Mouse (Mus musculus) E14TG2a.4 (cell line): ENCODE results near the gene Gsc.
A peak's percentile ranks its signal among the peaks of the same experiment; 100 is the strongest.
"Not testable (repeated sequence)": the region's sequence is repeated elsewhere in the genome, so short reads cannot be mapped to it uniquely, and the experiment has no call there.

Experiments
- H3K27me3 ChIP-seq: 2 replicates; pipeline ENCODE4 v1.6.1; 2014; ENCODE audit warnings: low read length, control low read depth; ENCODE audit not compliant: insufficient read depth
- H3K36me3 ChIP-seq: 2 replicates; pipeline ENCODE4 v1.6.1; 2014; ENCODE audit warnings: low read length, control low read depth; ENCODE audit not compliant: insufficient read depth
- H3K4me1 ChIP-seq: replicated peaks from 2 replicates; pipeline ENCODE4 v1.6.1; 2014; ENCODE audit warnings: low read depth, low read length, control low read depth
- H3K4me3 ChIP-seq: replicated peaks from 2 replicates; pipeline ENCODE4 v1.5.1; 2014; ENCODE audit warnings: mild to moderate bottlenecking, low read length
- H3K9me3 ChIP-seq: 2 replicates; pipeline ENCODE4 v1.6.1; 2014; ENCODE audit warnings: low read length, control low read depth
- CTCF ChIP-seq: conservative IDR thresholded peaks from 2 replicates; pipeline ENCODE4 v1.5.1; 2014; ENCODE audit warnings: low read length
- NANOG ChIP-seq: IDR thresholded peaks from 2 replicates; pipeline ENCODE4 v1.6.1; 2014; ENCODE audit warnings: borderline replicate concordance, low read length, mixed read lengths
- POU5F1 ChIP-seq: IDR thresholded peaks from 2 replicates; pipeline ENCODE4 v1.6.1; 2014; ENCODE audit warnings: low read length, borderline replicate concordance

Gene Gsc

DNA sequence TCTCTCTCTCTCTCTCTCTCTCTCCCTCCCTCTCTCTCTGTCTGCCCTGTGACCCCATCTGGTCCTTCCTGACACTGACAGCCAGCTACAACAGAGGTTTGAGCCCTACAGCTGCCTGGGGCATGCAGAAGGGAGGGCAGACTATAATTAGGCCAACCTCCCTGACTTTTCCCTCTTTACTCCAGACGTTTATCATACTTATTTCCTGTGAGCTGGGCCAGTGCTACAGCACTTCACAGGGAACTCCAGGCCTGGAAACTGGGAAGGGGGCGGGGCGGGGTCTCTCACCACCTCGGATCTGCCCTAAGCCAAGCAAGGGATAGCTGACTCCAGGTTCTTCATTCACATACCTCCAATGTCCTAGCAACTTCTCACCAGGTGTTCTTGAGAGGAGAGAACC, 4.3 kb downstream of the Gsc start:
- TF ChIP-seq POU5F1, result no peak
- TF ChIP-seq NANOG, result no peak
- TF ChIP-seq CTCF, result no peak
- Histone ChIP-seq H3K4me1 (peaks cover 22% of the 10 kb centered on the region), H3K36me3 (no peaks in the 10 kb centered on the region), H3K9me3 (no peaks in the 10 kb centered on the region), H3K4me3 (no peak overlapping the region), H3K27me3 (peaks cover 58% of the 10 kb centered on the region)

DNA sequence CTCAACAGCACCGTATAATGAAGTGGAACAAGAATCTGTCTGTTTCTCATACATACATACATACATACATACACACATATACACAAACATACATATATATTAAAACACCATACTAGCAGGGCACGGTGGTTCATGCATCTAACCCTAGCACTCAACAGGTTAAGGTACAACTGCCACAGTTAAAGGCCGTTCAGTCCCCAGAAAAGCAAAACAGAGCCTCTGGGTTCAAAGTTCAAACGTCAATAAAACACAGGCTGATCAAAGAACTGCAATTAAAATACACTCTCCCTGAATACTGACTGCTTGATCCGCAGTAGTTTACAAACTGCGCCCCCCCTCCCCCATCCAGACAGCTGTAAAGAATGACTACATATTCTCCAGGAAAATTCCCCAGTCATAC, 5.8 kb downstream of the Gsc start:
- Histone ChIP-seq H3K9me3 (no peaks in the 10 kb centered on the region), H3K4me1 (peaks cover 18% of the 10 kb centered on the region), H3K4me3 (no peak overlapping the region), H3K36me3 (no peaks in the 10 kb centered on the region), H3K27me3 (peaks cover 45% of the 10 kb centered on the region)
- TF ChIP-seq NANOG (no peak), POU5F1 (no peak), CTCF (no peak)

DNA sequence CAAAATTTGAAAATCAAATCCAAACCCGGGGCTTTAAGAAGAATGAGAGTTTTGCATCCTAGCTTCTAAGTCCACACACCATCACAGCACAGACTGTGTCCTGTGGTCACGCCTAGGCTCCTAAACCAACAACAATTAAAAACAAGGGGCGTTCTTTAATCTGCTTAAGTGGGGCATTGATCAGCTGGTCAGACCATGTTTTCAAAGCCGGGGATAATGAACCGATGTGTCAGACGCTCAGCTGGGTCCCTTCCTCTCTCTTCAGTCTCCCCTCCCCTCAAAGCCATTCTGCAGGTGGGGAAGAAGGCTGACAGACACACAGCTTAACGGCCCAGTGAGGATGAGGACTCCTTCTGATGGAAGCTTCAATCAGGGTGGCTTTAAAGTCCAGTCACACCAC, 6.2 kb downstream of the Gsc start:
- Histone ChIP-seq H3K4me1 (peaks cover 15% of the 10 kb centered on the region), H3K36me3 (no peaks in the 10 kb centered on the region), H3K27me3 (peaks cover 41% of the 10 kb centered on the region), H3K4me3 (no peak overlapping the region), H3K9me3 (no peaks in the 10 kb centered on the region)
- TF ChIP-seq POU5F1, result no peak
- no peak for TF ChIP-seq CTCF
- no peak for TF ChIP-seq NANOG

DNA sequence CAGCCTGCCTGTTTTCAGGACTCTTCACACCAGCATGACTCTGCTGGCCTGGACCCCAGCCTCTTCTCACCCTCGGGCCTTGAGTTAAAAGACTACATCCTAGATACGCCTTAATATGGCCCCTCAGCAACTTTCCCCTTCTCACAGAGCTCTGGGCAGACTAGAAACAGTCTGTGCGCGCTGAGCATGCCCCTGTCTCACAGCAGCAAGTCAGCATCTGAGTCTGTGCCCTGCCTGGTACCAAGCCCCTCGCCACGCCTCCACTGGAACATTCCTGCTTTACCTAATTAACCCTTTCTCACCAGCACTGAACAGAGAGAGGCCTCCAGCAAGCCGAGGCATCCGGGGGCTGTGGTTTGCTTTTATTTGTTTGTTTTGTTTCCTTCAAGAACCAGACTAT, 11.8 kb downstream of the Gsc start:
- Histone ChIP-seq H3K4me1 (peaks cover 23% of the 10 kb centered on the region), H3K27me3 (peaks cover 17% of the 10 kb centered on the region; the same call in 1 of the 2 replicates), H3K4me3 (no peak overlapping the region), H3K36me3 (no peaks in the 10 kb centered on the region), H3K9me3 (no peaks in the 10 kb centered on the region)
- no peak for TF ChIP-seq NANOG

DNA sequence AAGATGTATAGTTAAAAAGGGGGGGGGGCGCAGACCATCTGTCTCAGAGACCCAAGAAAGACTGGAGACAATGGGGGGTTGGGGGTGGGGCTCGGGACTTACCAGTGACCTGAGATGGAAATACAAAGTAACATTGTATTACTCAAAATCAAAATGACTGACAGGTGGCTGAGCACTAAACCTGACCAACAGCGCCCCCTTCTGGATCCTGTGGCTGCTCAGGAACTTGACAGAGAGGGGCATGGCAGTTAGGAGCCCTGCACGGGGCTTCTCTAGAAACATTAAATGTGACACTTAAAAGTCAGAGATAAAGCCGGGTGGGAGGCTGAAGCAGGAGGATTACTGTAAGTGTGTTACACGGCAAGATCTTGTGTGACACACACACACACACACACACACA, 13.8 kb downstream of the Gsc start:
- TF ChIP-seq CTCF, result peak; percentile 52
- TF ChIP-seq NANOG, result no peak
- TF ChIP-seq POU5F1, result no peak
- peaks cover 10% of the 10 kb centered on the region; the same call in 1 of the 2 replicates for H3K27me3 ChIP-seq
- peaks cover 30% of the 10 kb centered on the region for H3K4me1 ChIP-seq

DNA sequence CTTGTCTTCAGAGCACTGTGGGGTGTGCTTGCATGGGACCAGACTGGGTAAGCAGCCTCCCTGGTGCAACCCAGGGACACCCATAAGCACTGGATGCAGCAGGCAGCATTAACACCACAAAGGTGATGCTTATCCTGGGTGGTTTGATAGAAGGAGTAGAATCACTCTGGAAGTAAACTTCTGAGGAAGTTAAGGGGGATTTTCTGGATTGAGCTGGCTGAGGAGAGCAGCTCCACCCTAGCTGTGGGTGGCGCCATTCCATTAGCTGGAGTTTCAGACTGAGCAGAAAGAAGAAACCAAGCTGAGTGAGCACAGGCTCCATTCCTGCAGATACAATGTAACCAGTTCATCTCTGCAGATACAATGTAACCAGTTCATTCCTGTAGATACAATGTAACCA, 20.1 kb downstream of the Gsc start:
- TF ChIP-seq NANOG (no peak), CTCF (peak; percentile 8; the same call in 1 of the 2 replicates), POU5F1 (no peak)
- peaks cover 61% of the 10 kb centered on the region for H3K4me1 ChIP-seq

More for the DNA sequence above, 13.8 kb downstream of the Gsc start:
- Histone ChIP-seq H3K4me3 (no peak overlapping the region), H3K36me3 (no peaks in the 10 kb centered on the region), H3K9me3 (no peaks in the 10 kb centered on the region)

DNA sequence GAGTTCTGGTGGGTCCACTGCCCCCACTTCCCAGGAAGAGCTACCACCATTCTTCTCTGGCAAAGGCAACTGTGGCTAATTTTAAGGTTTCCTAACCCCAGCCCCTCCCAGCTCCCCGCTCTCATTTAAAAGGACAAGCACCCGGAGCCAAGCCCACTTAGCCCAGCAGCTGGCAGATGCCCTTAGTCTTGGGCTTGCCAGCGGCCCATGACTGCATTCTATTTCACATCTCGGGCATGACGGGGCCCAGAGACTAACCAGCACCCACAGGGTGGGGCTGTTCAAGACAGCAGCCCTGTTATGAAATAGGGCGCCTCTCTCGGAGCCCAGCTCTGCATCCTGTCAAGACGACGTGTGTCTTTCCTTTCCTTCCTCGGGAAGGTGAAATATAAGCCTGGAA, 22.9 kb downstream of the Gsc start:
- TF ChIP-seq CTCF (no peak), NANOG (no peak), POU5F1 (no peak)
- Histone ChIP-seq H3K9me3 (peaks cover 38% of the 10 kb centered on the region), H3K36me3 (no peaks in the 10 kb centered on the region)

More for the DNA sequence above, 20.1 kb downstream of the Gsc start:
- Histone ChIP-seq H3K4me3 (peak overlapping the region; percentile 23; the same call in 1 of the 2 replicates), H3K36me3 (no peaks in the 10 kb centered on the region), H3K27me3 (no peaks in the 10 kb centered on the region), H3K9me3 (peaks cover 11% of the 10 kb centered on the region)

DNA sequence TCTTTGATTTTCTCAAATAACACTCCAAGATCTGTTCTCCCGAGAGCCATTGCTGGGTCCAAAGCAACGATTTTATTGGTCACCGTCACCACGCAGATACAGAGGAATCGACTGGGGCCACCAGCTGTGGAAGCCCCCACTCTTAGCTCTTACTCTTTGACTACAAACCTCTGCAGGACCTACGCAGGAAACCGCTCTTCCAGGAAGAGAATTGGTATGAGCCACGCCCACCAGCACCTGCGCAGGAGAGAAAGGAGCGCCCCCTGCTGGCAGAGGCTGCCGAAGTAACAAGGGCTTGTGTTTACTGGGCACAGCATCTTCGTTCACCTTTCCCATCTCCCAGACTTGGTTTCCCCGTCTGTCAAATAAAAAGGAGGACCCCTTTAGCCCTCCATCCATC, 25.0 kb downstream of the Gsc start:
- no peak for TF ChIP-seq NANOG
- peak; percentile 51 for TF ChIP-seq CTCF
- Histone ChIP-seq H3K4me1 (peaks cover 45% of the 10 kb centered on the region), H3K4me3 (no peak overlapping the region)

More for the DNA sequence above, 22.9 kb downstream of the Gsc start:
- peaks cover 61% of the 10 kb centered on the region for H3K4me1 ChIP-seq
- H3K27me3 ChIP-seq, result no peaks in the 10 kb centered on the region
- no peak overlapping the region for H3K4me3 ChIP-seq

DNA sequence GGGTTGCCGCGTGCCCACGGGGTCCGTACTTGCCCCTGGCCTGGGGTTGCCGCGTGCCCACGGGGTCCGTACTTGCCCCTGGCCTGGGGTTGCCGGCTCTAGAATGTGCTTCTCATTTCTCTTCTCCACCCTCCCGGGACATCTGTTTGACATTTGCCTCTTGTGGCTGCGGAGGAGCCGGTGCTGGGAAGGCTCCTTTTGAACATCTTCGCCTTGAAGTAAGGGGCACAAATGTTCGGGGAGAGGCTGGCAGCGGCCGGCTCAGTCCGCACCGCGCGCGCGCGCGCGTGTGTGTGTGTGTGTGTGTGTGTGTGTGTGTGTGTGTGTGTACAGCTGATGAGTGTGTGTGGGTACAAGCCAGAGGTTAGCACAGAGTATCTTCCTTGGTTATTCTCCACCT, 26.1 kb downstream of the Gsc start:
- H3K27me3 ChIP-seq, H3K4me3 ChIP-seq, H3K36me3 ChIP-seq: not testable (repeated sequence)
- Histone ChIP-seq H3K9me3 (peaks cover 48% of the 10 kb centered on the region), H3K4me1 (peaks cover 38% of the 10 kb centered on the region)

More for the DNA sequence above, 25.0 kb downstream of the Gsc start:
- no peaks in the 10 kb centered on the region for H3K27me3 ChIP-seq
- H3K36me3 ChIP-seq, result no peaks in the 10 kb centered on the region
- peaks cover 48% of the 10 kb centered on the region for H3K9me3 ChIP-seq
